Mouse (Mus musculus): ENCODE measurements around the gene Zpbp.

Gene Zpbp

GRCm38 (mm10) chr11:11461635-11462560 is at the start of gene Zpbp, which contains the start of gene Spata48:
Gene Zpbp (minus strand): TSS chr11:11462408.
Gene Spata48 (plus strand): TSS chr11:11462094.
- peak; percentile 75 for DNase-seq (ENCODE audit: low read depth, low spot score)

GRCm38 (mm10) chr11:11509413-11509812 is 47.2 kb upstream of the Zpbp start:
- DNase-seq (ENCODE audit: low read depth, low spot score), result no peak

GRCm38 (mm10) chr11:11506187-11506586 is 44.0 kb upstream of the Zpbp start:
- DNase-seq (ENCODE audit: low read depth, low spot score), result no peak

GRCm38 (mm10) chr11:11499944-11500343 is 37.7 kb upstream of the Zpbp start:
- DNase-seq (ENCODE audit: low read depth, low spot score), result no peak

- DNase-seq (ENCODE audit: low read depth, low spot score), result no peak
Measured at GRCm38 (mm10) chr11:11495697-11496096, 33.5 kb upstream of the Zpbp start.

- DNase-seq (ENCODE audit: low read depth, low spot score), result no peak
Measured at GRCm38 (mm10) chr11:11492044-11492443, 29.8 kb upstream of the Zpbp start.

GRCm38 (mm10) chr11:11484378-11484777 is 22.2 kb upstream of the Zpbp start:
- DNase-seq (ENCODE audit: low read depth, low spot score), result no peak

GRCm38 (mm10) chr11:11468924-11469323 is 6.7 kb upstream of the Zpbp start:
- DNase-seq (ENCODE audit: low read depth, low spot score), result no peak

GRCm38 (mm10) chr11:11462561-11462890 is 318 bp upstream of the Zpbp start:
- no peak for DNase-seq (ENCODE audit: low read depth, low spot score)

GRCm38 (mm10) chr11:11455037-11455436 is 7.2 kb downstream of the Zpbp start:
- DNase-seq (ENCODE audit: low read depth, low spot score), result peak; percentile 0

GRCm38 (mm10) chr11:11417356-11417755 is 44.9 kb downstream of the Zpbp start:
- DNase-seq (ENCODE audit: low read depth, low spot score), result no peak

GRCm38 (mm10) chr11:11414188-11414587 is 48.0 kb downstream of the Zpbp start:
- DNase-seq (ENCODE audit: low read depth, low spot score), result no peak

- DNase-seq (ENCODE audit: low read depth, low spot score), result no peak
Measured at GRCm38 (mm10) chr11:11394686-11395085, 67.5 kb downstream of the Zpbp start.

- no peak for DNase-seq (ENCODE audit: low read depth, low spot score)
Measured at GRCm38 (mm10) chr11:11393164-11393563, 69.0 kb downstream of the Zpbp start.

- DNase-seq (ENCODE audit: low read depth, low spot score), result no peak
Measured at GRCm38 (mm10) chr11:11371305-11371704, 90.9 kb downstream of the Zpbp start.

- DNase-seq (ENCODE audit: low read depth, low spot score), result no peak
Measured at GRCm38 (mm10) chr11:11283512-11283911, 178.7 kb downstream of the Zpbp start.

- no peak for DNase-seq (ENCODE audit: low read depth, low spot score)
Measured at GRCm38 (mm10) chr11:11280128-11280527, 182.1 kb downstream of the Zpbp start.

GRCm38 (mm10) chr11:11257348-11257747 is 204.9 kb downstream of the Zpbp start:
- no peak for DNase-seq (ENCODE audit: low read depth, low spot score)

- DNase-seq (ENCODE audit: low read depth, low spot score), result no peak
Measured at GRCm38 (mm10) chr11:11242694-11243377, 219.4 kb downstream of the Zpbp start.

- no peak for DNase-seq (ENCODE audit: low read depth, low spot score)
Measured at GRCm38 (mm10) chr11:11239346-11239745, 222.9 kb downstream of the Zpbp start.
